Mouse (Mus musculus): ENCODE results near the gene Gm20431. TPM values are rescaled to one million over a fixed set of nuclear protein-coding genes. Genes with fewer than 3 reads are reported as not detected.
A peak's percentile ranks its signal among the peaks of the same experiment; 100 is the strongest.

Gm20431 gene
- polyA plus RNA-seq, 1 experiment from 2014 or later: 5.2 TPM

DNA sequence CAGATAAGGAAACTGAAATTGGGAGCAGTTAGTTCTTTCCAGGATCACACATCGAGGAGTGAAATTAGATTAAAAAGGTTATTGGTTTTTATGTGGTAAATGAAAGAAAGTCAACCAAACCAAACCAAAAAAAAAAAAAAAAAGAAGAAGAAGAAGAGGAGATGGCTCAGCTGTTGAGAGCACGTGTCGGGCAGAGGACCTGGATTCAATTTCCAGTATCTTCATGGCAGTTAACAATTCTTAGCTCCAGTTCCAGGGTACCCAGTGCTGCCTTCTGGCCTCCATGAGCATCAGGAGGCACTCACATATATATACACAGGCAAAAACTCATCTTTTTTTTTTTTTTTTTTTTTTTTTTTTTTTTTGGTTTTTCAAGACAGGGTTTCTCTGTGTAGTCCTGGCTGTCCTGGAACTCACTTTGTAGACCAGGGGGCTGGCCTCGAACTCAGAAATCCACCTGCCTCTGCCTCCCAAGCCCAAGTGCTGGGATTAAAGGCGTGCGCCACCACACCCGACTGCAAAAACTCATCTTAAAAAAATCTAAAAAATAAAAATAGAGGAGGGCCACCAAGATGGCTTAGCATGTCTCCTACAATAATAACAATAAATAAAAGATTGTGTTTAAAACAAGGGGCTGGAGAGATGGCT, 26.3 kb downstream of the Gm20431 start:
- no peak overlapping the region for H3K4me3 ChIP-seq (ENCODE audit: low read depth, low read length)
- ATAC-seq (replicated peaks; ENCODE audit: insufficient number of reproducible peaks, low FRiP score, low TSS enrichment, low read depth): no peak
- no peaks in the 10 kb centered on the region for H3K36me3 ChIP-seq (replicated peaks; ENCODE audit: control insufficient read depth, insufficient read depth, low read depth, low read length)
- 73% methylated on average over 7 of the region's 7 CpGs for WGBS
- H3K9me3 ChIP-seq (replicated peaks; ENCODE audit: control insufficient read depth, low read length): no peaks in the 10 kb centered on the region
- DNase-seq (ENCODE audit: low spot score): no peak
- no peak overlapping the region for H3K9ac ChIP-seq (replicated peaks; ENCODE audit: low read length)
- no peaks in the 10 kb centered on the region for H3K27me3 ChIP-seq (ENCODE audit: control insufficient read depth, insufficient read depth, low read length)
- peak overlapping the region; percentile 41 for H3K4me2 ChIP-seq (ENCODE audit: low read depth, low read length)
- no peak overlapping the region for H3K27ac ChIP-seq (replicated peaks; ENCODE audit: low read depth, low read length)
- peaks cover 6% of the 10 kb centered on the region for H3K4me1 ChIP-seq (ENCODE audit: control insufficient read depth, insufficient read depth, low read length)

GRCm38 (mm10) chr2:167634338-167634770, 26.9 kb downstream of the Gm20431 start:
- under 1% methylated on average over 15 of the region's 15 CpGs for WGBS
- Histone ChIP-seq H3K4me3 (ENCODE audit: low read depth, low read length) (peak overlapping the region; percentile 12; the same call in 1 of the 2 replicates), H3K36me3 (replicated peaks; ENCODE audit: control insufficient read depth, insufficient read depth, low read depth, low read length) (no peaks in the 10 kb centered on the region), H3K27me3 (ENCODE audit: control insufficient read depth, insufficient read depth, low read length) (no peaks in the 10 kb centered on the region), H3K9me3 (replicated peaks; ENCODE audit: control insufficient read depth, low read length) (no peaks in the 10 kb centered on the region), H3K4me1 (ENCODE audit: control insufficient read depth, insufficient read depth, low read length) (peaks cover 6% of the 10 kb centered on the region), H3K9ac (replicated peaks; ENCODE audit: low read length) (peak overlapping the region; percentile 10; the same call in 1 of the 2 replicates), H3K4me2 (ENCODE audit: low read depth, low read length) (peak overlapping the region; percentile 41), H3K27ac (replicated peaks; ENCODE audit: low read depth, low read length) (no peak overlapping the region)
- ATAC-seq (replicated peaks; ENCODE audit: insufficient number of reproducible peaks, low FRiP score, low TSS enrichment, low read depth): no peak; the same call in 1 of the 2 replicates
- DNase-seq (ENCODE audit: low spot score): peak; percentile 100

DNA sequence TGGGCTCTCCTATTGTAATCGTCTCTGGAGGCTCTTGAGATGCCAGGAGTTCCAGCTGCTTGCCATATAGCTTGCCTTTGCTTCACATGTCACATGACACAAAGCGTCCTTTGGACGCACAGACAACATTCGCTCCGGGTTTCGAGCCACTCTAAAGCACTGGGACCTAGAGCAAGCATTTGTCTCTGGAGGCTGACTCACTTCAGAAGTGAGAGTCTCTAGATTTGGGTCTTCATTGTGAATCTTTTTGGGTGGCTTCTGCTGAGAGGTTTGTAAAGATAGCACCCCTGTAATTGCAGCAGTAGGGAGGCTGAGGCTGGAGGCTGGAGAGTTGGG, 27.8 kb downstream of the Gm20431 start:
- Histone ChIP-seq H3K4me3 (ENCODE audit: low read depth, low read length) (no peak overlapping the region), H3K27ac (replicated peaks; ENCODE audit: low read depth, low read length) (no peak overlapping the region), H3K27me3 (ENCODE audit: control insufficient read depth, insufficient read depth, low read length) (no peaks in the 10 kb centered on the region), H3K36me3 (replicated peaks; ENCODE audit: control insufficient read depth, insufficient read depth, low read depth, low read length) (no peaks in the 10 kb centered on the region), H3K4me2 (ENCODE audit: low read depth, low read length) (no peak overlapping the region), H3K9ac (replicated peaks; ENCODE audit: low read length) (no peak overlapping the region), H3K4me1 (ENCODE audit: control insufficient read depth, insufficient read depth, low read length) (peaks cover 6% of the 10 kb centered on the region), H3K9me3 (replicated peaks; ENCODE audit: control insufficient read depth, low read length) (no peaks in the 10 kb centered on the region)
- ATAC-seq (replicated peaks; ENCODE audit: insufficient number of reproducible peaks, low FRiP score, low TSS enrichment, low read depth): no peak
- DNase-seq (ENCODE audit: low spot score): no peak
- WGBS: 92% methylated on average over 6 of the region's 6 CpGs

DNA sequence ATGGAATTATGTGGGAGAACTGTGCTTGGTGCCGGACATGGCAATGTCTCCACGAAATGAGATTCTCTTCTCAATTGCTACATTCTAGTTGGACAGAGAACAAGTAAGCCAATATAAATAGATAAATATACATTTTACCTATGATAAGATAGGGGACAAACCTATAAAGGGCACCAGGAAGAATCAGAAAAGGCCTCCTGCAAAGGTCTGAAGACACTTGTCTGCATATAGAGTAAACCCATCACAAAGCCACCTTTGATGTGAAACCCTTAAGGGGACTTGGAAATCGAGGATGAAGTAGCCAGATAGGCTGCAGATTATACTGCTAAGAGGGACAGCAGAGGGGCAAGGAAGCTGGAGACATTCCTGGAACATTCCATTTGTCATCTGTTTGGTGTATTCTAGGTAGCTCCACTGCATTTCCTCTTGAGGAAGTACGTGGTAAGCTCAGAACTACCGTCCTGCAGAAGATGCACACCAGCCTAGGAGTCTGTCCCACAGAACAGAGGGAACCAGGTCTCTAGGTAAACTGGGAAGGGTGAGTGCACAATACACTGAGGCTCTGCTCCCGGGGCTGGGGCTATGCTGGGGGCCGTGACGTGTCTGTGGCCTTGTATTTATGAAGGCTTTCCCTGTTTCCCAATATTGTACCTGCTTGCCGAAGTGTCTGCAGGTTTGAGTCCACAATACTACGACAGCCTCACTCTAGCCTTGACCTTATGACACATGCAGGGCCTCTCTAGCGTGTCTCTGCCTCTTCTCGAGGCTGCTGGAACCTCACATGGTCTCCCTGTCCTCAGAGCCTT, 28.4 kb downstream of the Gm20431 start:
- H3K9me3 ChIP-seq (replicated peaks; ENCODE audit: control insufficient read depth, low read length): no peaks in the 10 kb centered on the region
- H3K27me3 ChIP-seq (ENCODE audit: control insufficient read depth, insufficient read depth, low read length): no peaks in the 10 kb centered on the region
- no peak overlapping the region for H3K4me3 ChIP-seq (ENCODE audit: low read depth, low read length)
- no peak overlapping the region for H3K27ac ChIP-seq (replicated peaks; ENCODE audit: low read depth, low read length)
- WGBS: 80% methylated on average over 12 of the region's 12 CpGs
- ATAC-seq (replicated peaks; ENCODE audit: insufficient number of reproducible peaks, low FRiP score, low TSS enrichment, low read depth) (no peak), DNase-seq (ENCODE audit: low spot score) (no peak)
- no peak overlapping the region for H3K9ac ChIP-seq (replicated peaks; ENCODE audit: low read length)
- no peak overlapping the region for H3K4me2 ChIP-seq (ENCODE audit: low read depth, low read length)
- no peaks in the 10 kb centered on the region for H3K36me3 ChIP-seq (replicated peaks; ENCODE audit: control insufficient read depth, insufficient read depth, low read depth, low read length)
- H3K4me1 ChIP-seq (ENCODE audit: control insufficient read depth, insufficient read depth, low read length): peaks cover 6% of the 10 kb centered on the region

- ATAC-seq (replicated peaks; ENCODE audit: insufficient number of reproducible peaks, low FRiP score, low TSS enrichment, low read depth) (peak; percentile 80), DNase-seq (ENCODE audit: low spot score) (peak; percentile 97)
- H3K9ac ChIP-seq (replicated peaks; ENCODE audit: low read length): peak within 1 kb of the TSS; percentile 90
- WGBS: under 1% methylated on average over 81 of the region's 87 CpGs
- H3K27ac ChIP-seq (replicated peaks; ENCODE audit: low read depth, low read length): peak within 1 kb of the TSS; percentile 84
- H3K36me3 ChIP-seq (replicated peaks; ENCODE audit: control insufficient read depth, insufficient read depth, low read depth, low read length): peaks cover 2% of the 10 kb centered on the region; the same call in 1 of the 2 replicates
- no peaks in the 10 kb centered on the region for H3K9me3 ChIP-seq (replicated peaks; ENCODE audit: control insufficient read depth, low read length)
- H3K4me1 ChIP-seq (ENCODE audit: control insufficient read depth, insufficient read depth, low read length): peaks cover 6% of the 10 kb centered on the region
- peak within 1 kb of the TSS; percentile 83 for H3K4me2 ChIP-seq (ENCODE audit: low read depth, low read length)
- H3K4me3 ChIP-seq (ENCODE audit: low read depth, low read length): peak within 1 kb of the TSS; percentile 75
- H3K27me3 ChIP-seq (ENCODE audit: control insufficient read depth, insufficient read depth, low read length): no peaks in the 10 kb centered on the region
Measured at GRCm38 (mm10) chr2:167631591-167632448, 29.5 kb downstream of the Gm20431 start, which contains the start of gene Ube2v1. TSS of gene Ube2v1 (minus strand) at chr2:167632095.

DNA sequence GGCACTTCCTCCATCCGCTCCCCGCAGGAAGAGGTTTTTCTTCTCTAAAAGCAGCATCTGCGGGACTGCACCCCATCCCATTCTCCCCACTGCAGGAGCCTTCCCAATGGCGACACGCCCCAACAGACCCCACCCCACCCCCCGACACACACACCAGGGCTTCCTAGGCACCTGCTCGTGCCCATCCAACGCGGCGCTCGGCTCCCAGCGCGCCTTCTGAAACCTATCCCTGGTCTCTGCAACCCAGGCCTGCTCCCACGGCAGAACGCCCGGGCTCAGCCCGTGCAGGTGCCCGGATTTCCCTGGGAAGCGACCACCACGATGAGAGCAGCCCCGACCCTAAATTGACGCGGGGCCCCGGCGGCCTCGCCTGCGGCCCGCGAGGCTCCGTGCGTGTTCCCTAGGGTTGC, 30.1 kb downstream of the Gm20431 start:
- ATAC-seq (replicated peaks; ENCODE audit: insufficient number of reproducible peaks, low FRiP score, low TSS enrichment, low read depth): no peak
- H3K36me3 ChIP-seq (replicated peaks; ENCODE audit: control insufficient read depth, insufficient read depth, low read depth, low read length): peaks cover 4% of the 10 kb centered on the region; the same call in 1 of the 2 replicates
- peak overlapping the region; percentile 75 for H3K4me3 ChIP-seq (ENCODE audit: low read depth, low read length)
- no peaks in the 10 kb centered on the region for H3K9me3 ChIP-seq (replicated peaks; ENCODE audit: control insufficient read depth, low read length)
- H3K27ac ChIP-seq (replicated peaks; ENCODE audit: low read depth, low read length): peak overlapping the region; percentile 84
- H3K9ac ChIP-seq (replicated peaks; ENCODE audit: low read length): peak overlapping the region; percentile 90
- peak overlapping the region; percentile 83 for H3K4me2 ChIP-seq (ENCODE audit: low read depth, low read length)
- peaks cover 6% of the 10 kb centered on the region for H3K4me1 ChIP-seq (ENCODE audit: control insufficient read depth, insufficient read depth, low read length)
- H3K27me3 ChIP-seq (ENCODE audit: control insufficient read depth, insufficient read depth, low read length): no peaks in the 10 kb centered on the region
- DNase-seq (ENCODE audit: low spot score): no peak
- WGBS: 1% methylated on average over 31 of the region's 31 CpGs

DNA sequence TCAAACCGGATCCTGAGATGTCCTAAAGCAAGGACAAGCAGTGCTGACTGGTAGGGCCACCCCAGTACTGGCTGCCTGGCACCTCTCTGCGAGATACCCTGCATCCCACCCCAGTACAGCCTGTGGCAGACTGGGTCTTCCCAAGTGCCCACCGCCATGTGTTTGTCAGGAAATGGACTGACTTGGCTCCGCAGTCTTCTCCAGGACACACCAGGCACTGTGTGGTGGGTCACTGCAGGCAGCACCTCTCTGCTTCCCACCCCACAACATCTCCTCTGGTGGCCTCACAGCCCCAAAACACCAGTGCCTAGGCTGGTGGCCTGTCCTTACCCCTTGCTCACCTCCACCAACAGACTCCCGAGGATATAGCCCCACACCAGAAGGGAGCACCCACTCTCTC, 30.9 kb downstream of the Gm20431 start:
- Histone ChIP-seq H3K9me3 (replicated peaks; ENCODE audit: control insufficient read depth, low read length) (no peaks in the 10 kb centered on the region), H3K27me3 (ENCODE audit: control insufficient read depth, insufficient read depth, low read length) (no peaks in the 10 kb centered on the region), H3K4me1 (ENCODE audit: control insufficient read depth, insufficient read depth, low read length) (peaks cover 6% of the 10 kb centered on the region), H3K9ac (replicated peaks; ENCODE audit: low read length) (peak overlapping the region; percentile 90), H3K4me2 (ENCODE audit: low read depth, low read length) (peak overlapping the region; percentile 83), H3K27ac (replicated peaks; ENCODE audit: low read depth, low read length) (no peak overlapping the region), H3K4me3 (ENCODE audit: low read depth, low read length) (peak overlapping the region; percentile 75), H3K36me3 (replicated peaks; ENCODE audit: control insufficient read depth, insufficient read depth, low read depth, low read length) (peaks cover 4% of the 10 kb centered on the region; the same call in 1 of the 2 replicates)
- WGBS: 75% methylated on average over 5 of the region's 5 CpGs
- DNase-seq (ENCODE audit: low spot score): no peak
- ATAC-seq (replicated peaks; ENCODE audit: insufficient number of reproducible peaks, low FRiP score, low TSS enrichment, low read depth): no peak

All from embryonic facial prominence, embryonic 11.5 days (tissue).